Mouse (Mus musculus) liver, embryonic 13.5 days (tissue): ENCODE measurements around the gene Grk4. TPM values are rescaled to one million over a fixed set of nuclear protein-coding genes. Genes with fewer than 3 reads are reported as not detected.

ENCODE experiments used
- ATAC-seq: fragments of 200-750 bp; cut with Nextera tagmentation; 2 replicates; pipeline ENCODE4 v1.8.0; 2017; ENCODE audit warnings: low read depth, mild to moderate bottlenecking, moderate number of reproducible peaks, moderate library complexity
- DNase-seq: peaks from one replicate; pipeline ENCODE4 v3.0.0; 2022
- H3K27ac ChIP-seq: fragments of 300-500 bp; sonication (generic); 2 replicates; pipeline ENCODE4 v1.5.1; 2015; ENCODE audit warnings: moderate library complexity, mild to moderate bottlenecking, inconsistent platforms
- H3K27me3 ChIP-seq: fragments of 300-500 bp; sonication (generic); 2 replicates; pipeline ENCODE4 v1.6.1; 2015; ENCODE audit warnings: mild to moderate bottlenecking, inconsistent platforms
- H3K36me3 ChIP-seq: fragments of 300-500 bp; sonication (generic); 2 replicates; pipeline ENCODE4 v1.6.1; 2015; ENCODE audit warnings: mild to moderate bottlenecking, inconsistent platforms
- H3K4me1 ChIP-seq: fragments of 300-500 bp; sonication (generic); replicated peaks from 2 replicates; pipeline ENCODE4 v1.6.1; 2015; ENCODE audit warnings: inconsistent platforms
- H3K4me2 ChIP-seq: fragments of 300-500 bp; sonication (generic); 2 replicates; pipeline ENCODE4 v1.6.1; 2015; ENCODE audit warnings: inconsistent platforms, mild to moderate bottlenecking, moderate library complexity
- H3K4me3 ChIP-seq: fragments of 300-500 bp; sonication (generic); replicated peaks from 2 replicates; pipeline ENCODE4 v1.5.1; 2015; ENCODE audit warnings: mild to moderate bottlenecking, inconsistent platforms
- H3K9ac ChIP-seq: fragments of 300-500 bp; sonication (generic); 2 replicates; pipeline ENCODE4 v1.6.1; 2015; ENCODE audit warnings: mild to moderate bottlenecking, inconsistent platforms
- H3K9me3 ChIP-seq: fragments of 300-500 bp; sonication (generic); replicated peaks from 2 replicates; pipeline ENCODE4 v1.6.1; 2016; ENCODE audit warnings: inconsistent platforms
- WGBS: fragments of 180-500 bp; shearing (Covaris S2); methylation state at CpG from one replicate; pipeline ENCODE4 v1.1.7; 2015; ENCODE audit not compliant: insufficient replicate concordance; 5-methylcytosine and 5-hydroxymethylcytosine counted together
- polyA plus RNA-seq: library from polyadenylated mRNA; unstranded; fragments of >200 nt; fragmentation: Nextera tagmentation; extraction: Ambion mirVana; gene quantifications from 2 replicates; pipeline ENCODE4 v1.2.1, GENCODE M21; 2015

Grk4 gene
- polyA plus RNA-seq, 1 experiment from 2014 or later = 0.67 TPM

GRCm38 (mm10) chr5:34652961-34653360, 7.2 kb upstream of the Grk4 start:
- Histone ChIP-seq H3K4me2 (no peak overlapping the region), H3K9me3 (no peaks in the 10 kb centered on the region), H3K4me3 (no peak overlapping the region), H3K27ac (no peak overlapping the region), H3K4me1 (peaks cover 18% of the 10 kb centered on the region), H3K9ac (no peak overlapping the region), H3K27me3 (no peaks in the 10 kb centered on the region), H3K36me3 (peaks cover 94% of the 10 kb centered on the region)
- 60% methylated on average over 5 of the region's 5 CpGs for WGBS
- DNase-seq (no peak), ATAC-seq (no peak)

GRCm38 (mm10) chr5:34654881-34655280, 5.3 kb upstream of the Grk4 start:
- Histone ChIP-seq H3K4me3 (no peak overlapping the region), H3K9me3 (no peaks in the 10 kb centered on the region), H3K27ac (no peak overlapping the region), H3K4me1 (peaks cover 30% of the 10 kb centered on the region), H3K36me3 (peaks cover 78% of the 10 kb centered on the region), H3K27me3 (no peaks in the 10 kb centered on the region), H3K9ac (no peak overlapping the region), H3K4me2 (no peak overlapping the region)
- 81% methylated on average over 9 of the region's 9 CpGs for WGBS
- no peak for ATAC-seq
- no peak for DNase-seq

- DNase-seq (no peak), ATAC-seq (no peak)
- no peak overlapping the region for H3K4me3 ChIP-seq
- no peaks in the 10 kb centered on the region for H3K27me3 ChIP-seq
- H3K4me2 ChIP-seq = 0 out of 2 replicates have a peak overlapping the region, but pooled peaks have one; percentile 32
- H3K4me1 ChIP-seq = peaks cover 44% of the 10 kb centered on the region
- no peak overlapping the region for H3K27ac ChIP-seq
- H3K9ac ChIP-seq = no peak overlapping the region; the same call in 1 of the 2 replicates
- WGBS = 79% methylated on average over 8 of the region's 8 CpGs
- peaks cover 51% of the 10 kb centered on the region for H3K36me3 ChIP-seq
- H3K9me3 ChIP-seq = no peaks in the 10 kb centered on the region
Observed at GRCm38 (mm10) chr5:34657556-34657955, 2.6 kb upstream of the Grk4 start.

- Histone ChIP-seq H3K9me3 (no peaks in the 10 kb centered on the region), H3K27ac (peak overlapping the region; percentile 95), H3K4me1 (peaks cover 35% of the 10 kb centered on the region), H3K4me3 (peak overlapping the region; percentile 72), H3K36me3 (peaks cover 20% of the 10 kb centered on the region), H3K4me2 (peak overlapping the region; percentile 93), H3K9ac (peak overlapping the region; percentile 84), H3K27me3 (no peaks in the 10 kb centered on the region)
- no peak for ATAC-seq
- no peak for DNase-seq
- under 1% methylated on average over 57 of the region's 57 CpGs for WGBS
Observed at GRCm38 (mm10) chr5:34660591-34661130, 482 bp downstream of the Grk4 start.

- 0 out of 2 replicates have a peak overlapping the region, but pooled peaks have one; percentile 72 for H3K4me3 ChIP-seq
- H3K9me3 ChIP-seq = no peaks in the 10 kb centered on the region
- DNase-seq = no peak
- peaks cover 10% of the 10 kb centered on the region for H3K36me3 ChIP-seq
- 78% methylated on average over 4 of the region's 4 CpGs for WGBS
- H3K9ac ChIP-seq = no peak overlapping the region
- no peak for ATAC-seq
- H3K27me3 ChIP-seq = no peaks in the 10 kb centered on the region
- peak overlapping the region; percentile 93 for H3K4me2 ChIP-seq
- H3K4me1 ChIP-seq = peaks cover 35% of the 10 kb centered on the region
- H3K27ac ChIP-seq = no peak overlapping the region
Observed at GRCm38 (mm10) chr5:34661909-34662308, 1.7 kb downstream of the Grk4 start.

GRCm38 (mm10) chr5:34663231-34663630, 3.1 kb downstream of the Grk4 start:
- Histone ChIP-seq H3K36me3 (peaks cover under 1% of the 10 kb centered on the region; the same call in 1 of the 2 replicates), H3K27me3 (no peaks in the 10 kb centered on the region), H3K4me3 (no peak overlapping the region), H3K9ac (no peak overlapping the region), H3K4me2 (no peak overlapping the region), H3K9me3 (no peaks in the 10 kb centered on the region), H3K4me1 (peaks cover 26% of the 10 kb centered on the region), H3K27ac (no peak overlapping the region)
- DNase-seq (no peak), ATAC-seq (no peak)
- 86% methylated on average over 2 of the region's 2 CpGs for whole genome bisulfite sequencing

- Histone ChIP-seq H3K27ac (no peak overlapping the region), H3K4me2 (no peak overlapping the region), H3K9me3 (no peaks in the 10 kb centered on the region), H3K9ac (no peak overlapping the region), H3K4me1 (0 out of 2 replicates have a peak, but pooled peaks cover 3% of the 10 kb centered on the region), H3K4me3 (no peak overlapping the region), H3K27me3 (no peaks in the 10 kb centered on the region), H3K36me3 (no peaks in the 10 kb centered on the region)
- DNase-seq (no peak), ATAC-seq (no peak)
- WGBS = 68% methylated on average over 2 of the region's 2 CpGs
Observed at GRCm38 (mm10) chr5:34669493-34669892, 9.3 kb downstream of the Grk4 start.

- no peak overlapping the region for H3K9ac ChIP-seq
- no peaks in the 10 kb centered on the region for H3K9me3 ChIP-seq
- no peak overlapping the region for H3K4me3 ChIP-seq
- 72% methylated on average over 4 of the region's 4 CpGs for WGBS
- H3K27me3 ChIP-seq = no peaks in the 10 kb centered on the region
- H3K36me3 ChIP-seq = no peaks in the 10 kb centered on the region
- H3K4me1 ChIP-seq = 0 out of 2 replicates have a peak, but pooled peaks cover under 1% of the 10 kb centered on the region
- DNase-seq (no peak), ATAC-seq (no peak)
- H3K27ac ChIP-seq = no peak overlapping the region
- H3K4me2 ChIP-seq = no peak overlapping the region
Observed at GRCm38 (mm10) chr5:34670280-34670679, 10.1 kb downstream of the Grk4 start.

GRCm38 (mm10) chr5:34689868-34690267, 29.7 kb downstream of the Grk4 start:
- H3K9ac ChIP-seq = no peak overlapping the region
- DNase-seq (no peak), ATAC-seq (no peak)
- no peaks in the 10 kb centered on the region for H3K27me3 ChIP-seq
- WGBS = 82% methylated on average over 1 of the region's 1 CpGs
- no peak overlapping the region for H3K4me3 ChIP-seq
- H3K4me1 ChIP-seq = peaks cover 3% of the 10 kb centered on the region; the same call in 1 of the 2 replicates
- H3K36me3 ChIP-seq = no peaks in the 10 kb centered on the region
- no peak overlapping the region for H3K4me2 ChIP-seq
- no peaks in the 10 kb centered on the region for H3K9me3 ChIP-seq
- H3K27ac ChIP-seq = no peak overlapping the region

- Histone ChIP-seq H3K9me3 (no peaks in the 10 kb centered on the region), H3K27ac (no peak overlapping the region), H3K27me3 (no peaks in the 10 kb centered on the region), H3K4me2 (no peak overlapping the region), H3K4me3 (no peak overlapping the region), H3K9ac (no peak overlapping the region), H3K4me1 (peaks cover 3% of the 10 kb centered on the region; the same call in 1 of the 2 replicates), H3K36me3 (no peaks in the 10 kb centered on the region)
- 26% methylated on average over 2 of the region's 2 CpGs for WGBS
- DNase-seq (no peak), ATAC-seq (no peak)
Observed at GRCm38 (mm10) chr5:34692782-34693181, 32.6 kb downstream of the Grk4 start.

GRCm38 (mm10) chr5:34695521-34695920, 35.3 kb downstream of the Grk4 start:
- no peak overlapping the region for H3K27ac ChIP-seq
- ATAC-seq = no peak
- H3K9me3 ChIP-seq = no peaks in the 10 kb centered on the region
- no peaks in the 10 kb centered on the region for H3K27me3 ChIP-seq
- no peak for DNase-seq
- H3K9ac ChIP-seq = no peak overlapping the region
- 23% methylated on average over 5 of the region's 5 CpGs for WGBS
- peaks cover 3% of the 10 kb centered on the region; the same call in 1 of the 2 replicates for H3K4me1 ChIP-seq
- H3K36me3 ChIP-seq = no peaks in the 10 kb centered on the region
- H3K4me2 ChIP-seq = no peak overlapping the region
- no peak overlapping the region for H3K4me3 ChIP-seq

- WGBS = 79% methylated on average over 1 of the region's 1 CpGs
- Histone ChIP-seq H3K27ac (no peak overlapping the region), H3K4me3 (no peak overlapping the region), H3K9me3 (no peaks in the 10 kb centered on the region), H3K4me1 (no peaks in the 10 kb centered on the region), H3K36me3 (no peaks in the 10 kb centered on the region), H3K27me3 (no peaks in the 10 kb centered on the region; the same call in 1 of the 2 replicates), H3K4me2 (no peak overlapping the region), H3K9ac (no peak overlapping the region)
- DNase-seq (no peak), ATAC-seq (no peak)
Observed at GRCm38 (mm10) chr5:34708436-34708835, 48.3 kb downstream of the Grk4 start.
